Mouse (Mus musculus) heart, adult 11 months (tissue): ENCODE data around the gene Sp1.

Source experiments
- DNase-seq: peaks from one replicate; pipeline ENCODE4 v3.0.0; 2022

Sp1 gene

DNA sequence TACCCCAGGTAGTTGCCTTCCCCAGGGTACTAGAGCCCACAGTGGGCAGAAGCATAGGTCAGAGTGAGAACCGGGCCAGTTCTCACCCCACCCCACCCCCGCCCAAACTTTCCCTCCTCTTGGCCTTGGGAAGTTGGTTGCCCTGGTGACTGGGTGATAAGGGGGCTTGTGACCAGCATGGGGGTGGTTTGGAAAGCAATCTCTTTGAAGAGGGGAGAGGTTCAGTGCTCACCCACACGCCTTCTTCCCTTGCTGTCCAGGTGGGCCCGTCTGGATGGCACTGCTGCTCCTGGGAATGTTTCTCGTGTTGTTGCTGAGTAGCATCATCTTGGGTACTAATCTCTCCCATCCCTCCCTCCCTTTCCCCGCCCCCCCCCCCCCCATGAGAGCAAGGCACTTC, 40.5 kb downstream of the Sp1 start:
- DNase-seq = no peak

DNA sequence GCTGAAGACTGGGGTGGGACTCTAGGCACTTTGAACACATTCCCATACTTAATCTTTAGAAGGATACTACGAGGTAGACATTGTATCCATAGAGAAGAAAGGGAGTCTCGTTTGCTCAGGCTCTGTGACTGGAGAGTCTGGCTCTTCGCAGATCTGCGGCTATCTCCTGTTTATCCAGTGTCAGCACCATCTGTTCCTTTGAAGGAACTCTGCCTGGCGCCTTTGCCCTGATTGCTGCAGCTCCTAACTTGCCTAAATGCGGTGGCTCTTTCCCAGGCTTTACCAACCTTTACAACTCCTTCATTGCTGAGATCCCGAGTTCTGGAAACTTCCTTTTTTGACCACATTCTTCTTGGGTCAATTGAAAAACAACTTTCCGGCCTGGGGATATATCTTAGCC, 43.4 kb downstream of the Sp1 start:
- DNase-seq = peak; percentile 55

DNA sequence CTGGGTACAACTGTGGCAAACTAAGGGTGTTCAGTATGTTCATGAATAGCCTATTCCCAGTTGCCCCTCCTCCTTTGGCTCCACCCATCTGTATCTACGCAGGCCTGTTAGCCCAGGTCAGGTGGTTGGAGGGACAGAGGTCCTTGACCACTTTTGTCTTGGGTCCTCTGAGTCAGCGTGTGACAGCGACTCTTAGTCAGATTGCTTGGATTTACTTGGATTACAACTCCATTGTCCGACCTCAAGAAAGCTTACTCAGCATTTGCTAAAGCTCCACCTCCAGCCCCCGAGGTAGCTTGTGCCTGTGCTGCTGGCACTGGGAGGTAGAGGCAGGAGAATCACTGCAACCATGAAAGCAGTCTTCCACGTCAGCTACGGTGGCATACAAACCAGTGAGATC, 45.0 kb downstream of the Sp1 start:
- peak; percentile 90 for DNase-seq

DNA sequence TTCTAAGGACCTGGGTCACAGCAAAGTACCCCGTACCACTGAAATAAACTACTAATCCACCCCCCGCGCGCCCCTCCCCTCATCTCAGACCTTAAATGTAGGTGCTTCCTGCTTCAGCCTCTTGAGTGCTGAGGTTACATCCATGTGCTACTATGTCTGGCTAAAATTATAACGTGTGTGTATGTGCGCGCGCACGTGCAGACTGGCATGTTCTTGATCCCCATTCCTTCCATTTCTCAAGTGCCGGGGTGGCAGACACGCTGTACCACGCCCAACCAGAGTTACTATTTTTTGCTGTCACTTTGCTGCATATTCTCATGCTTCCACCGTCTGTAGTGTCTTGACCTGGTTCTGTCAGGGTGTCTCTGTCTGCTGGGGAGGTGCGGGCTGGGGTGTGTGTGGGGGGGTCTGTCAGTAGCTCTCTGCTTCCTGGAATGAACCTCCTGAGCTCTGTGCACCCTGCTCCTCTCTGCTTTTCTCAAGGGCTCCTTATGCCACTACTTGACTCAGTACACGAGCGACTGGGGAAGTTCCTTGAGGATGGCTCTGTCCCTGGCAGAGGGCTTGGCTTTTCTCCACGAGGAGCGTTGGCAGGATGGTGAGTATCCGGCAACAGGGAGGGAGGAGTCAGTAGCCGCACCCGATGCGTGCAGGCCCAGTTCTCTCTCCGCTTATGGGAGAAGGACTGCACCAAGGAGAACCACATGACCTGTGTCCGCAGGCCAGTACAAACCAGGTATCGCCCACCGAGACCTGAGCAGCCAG, 45.9 kb downstream of the Sp1 start:
- DNase-seq = peak; percentile 90

DNA sequence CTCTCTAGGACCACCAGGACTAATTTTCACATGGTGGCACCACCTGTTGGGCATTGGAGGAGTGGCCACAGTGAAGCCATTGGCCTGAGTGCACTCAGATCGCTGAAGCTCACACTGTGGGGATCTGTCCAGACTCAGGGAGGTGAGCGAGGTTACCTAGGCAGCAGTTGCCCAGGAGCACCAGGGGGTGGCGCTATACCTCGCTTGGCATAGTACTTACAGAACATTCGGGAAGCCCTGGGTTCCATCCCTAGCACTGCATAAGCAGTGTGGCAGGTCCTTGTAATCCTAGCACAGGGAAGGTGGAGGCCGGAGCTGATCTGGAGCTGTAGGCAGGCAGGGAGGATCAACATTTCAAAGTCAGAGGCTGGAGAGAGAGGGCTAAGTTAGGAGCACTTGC, 50.0 kb downstream of the Sp1 start:
- DNase-seq = peak; percentile 91

DNA sequence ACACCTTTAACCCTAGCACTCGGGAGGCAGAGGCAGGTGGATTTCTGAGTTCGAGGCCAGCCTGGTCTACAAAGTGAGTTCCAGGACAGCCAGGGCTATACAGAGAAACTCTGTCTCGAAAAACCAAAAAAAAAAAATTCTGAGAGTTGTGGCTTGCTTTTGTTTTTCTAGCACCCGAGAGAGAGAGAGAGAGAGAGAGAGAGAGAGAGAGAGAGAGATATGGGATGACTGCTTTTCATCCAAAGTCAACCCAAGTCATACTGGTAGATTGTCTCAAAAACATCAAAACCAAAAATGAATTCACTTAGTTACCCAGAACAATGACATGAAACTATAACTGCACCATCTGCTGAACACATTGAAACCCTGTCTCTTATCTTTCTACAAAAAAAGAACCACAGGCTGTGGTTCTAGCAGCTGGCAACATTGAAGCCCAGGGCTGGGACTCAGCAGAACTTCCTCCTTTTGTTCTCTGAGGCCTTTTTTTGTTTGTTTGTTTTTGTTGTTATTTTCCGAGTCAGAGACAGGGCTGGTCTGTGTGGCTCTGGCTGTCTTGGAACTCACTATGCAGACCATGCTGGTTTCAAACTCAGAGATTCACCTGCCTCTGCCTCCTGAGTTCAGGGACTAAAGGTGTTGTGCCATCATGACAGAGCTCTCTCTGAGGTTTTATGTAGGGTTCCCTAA, 52.2 kb downstream of the Sp1 start:
- DNase-seq = peak; percentile 97

DNA sequence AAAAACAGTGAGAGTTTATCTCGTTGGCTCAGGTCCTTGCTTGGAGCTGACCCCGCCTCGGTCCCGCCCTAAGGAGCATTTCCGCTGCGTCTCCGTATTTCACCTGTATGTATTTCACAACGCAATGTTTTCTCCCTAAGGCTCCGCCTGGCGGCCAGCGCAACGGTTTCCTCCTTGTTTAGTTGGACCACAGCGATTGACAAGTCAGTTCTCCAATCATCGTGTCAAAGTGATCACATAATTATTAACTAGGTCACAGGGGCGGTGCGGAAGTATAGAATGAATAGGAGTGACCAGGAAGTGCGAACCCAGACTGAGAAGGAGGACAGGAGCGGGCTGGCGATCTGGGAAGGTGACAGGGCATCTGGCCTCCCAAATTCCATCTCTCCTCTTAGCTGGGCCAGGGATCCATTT, 53.0 kb downstream of the Sp1 start, which contains the start of gene Prr13:
Gene Prr13 (plus strand): TSS at position 125 of the 414 bp plus-strand sequence.
- peak; percentile 99 for DNase-seq

DNA sequence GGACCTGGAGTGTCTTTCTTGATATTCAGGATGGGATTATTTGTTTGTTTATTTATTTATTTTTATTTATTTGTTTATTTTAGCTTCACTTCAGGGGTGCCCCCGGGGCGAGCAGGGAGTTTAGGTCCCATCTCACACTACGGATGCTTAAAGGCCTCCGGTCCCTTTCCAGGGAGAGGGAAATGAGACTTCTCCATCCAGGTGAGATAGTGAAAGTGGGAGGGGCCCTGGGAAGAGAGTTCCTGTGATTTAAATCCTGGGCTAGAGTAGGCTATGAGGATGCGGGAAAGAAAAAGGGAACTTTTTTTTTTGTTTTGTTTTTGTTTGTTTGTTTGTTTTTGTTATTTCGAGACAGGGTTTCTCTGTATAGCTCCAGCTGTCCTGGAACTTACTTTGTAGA, 53.4 kb downstream of the Sp1 start:
- peak; percentile 93 for DNase-seq

DNA sequence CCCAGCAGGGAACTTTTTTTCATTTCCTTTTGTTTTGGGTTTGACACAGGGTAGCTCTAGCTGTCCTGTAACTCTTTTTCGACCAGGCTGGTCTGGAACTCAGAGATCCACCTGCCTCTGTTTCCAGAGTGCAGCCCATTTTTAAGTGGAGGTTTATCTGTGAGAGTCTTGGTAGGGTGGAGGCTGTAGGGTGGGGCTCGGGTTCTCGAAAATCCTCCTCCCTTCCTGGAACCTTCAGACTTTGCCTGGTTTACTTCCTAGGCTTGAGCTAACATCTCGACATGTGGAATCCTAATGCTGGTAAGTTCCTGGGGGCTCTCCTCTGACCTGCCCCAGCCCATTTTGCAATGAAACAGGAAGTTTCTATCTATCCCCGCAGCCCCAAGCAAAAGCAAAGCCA, 53.9 kb downstream of the Sp1 start:
- DNase-seq = peak; percentile 87

DNA sequence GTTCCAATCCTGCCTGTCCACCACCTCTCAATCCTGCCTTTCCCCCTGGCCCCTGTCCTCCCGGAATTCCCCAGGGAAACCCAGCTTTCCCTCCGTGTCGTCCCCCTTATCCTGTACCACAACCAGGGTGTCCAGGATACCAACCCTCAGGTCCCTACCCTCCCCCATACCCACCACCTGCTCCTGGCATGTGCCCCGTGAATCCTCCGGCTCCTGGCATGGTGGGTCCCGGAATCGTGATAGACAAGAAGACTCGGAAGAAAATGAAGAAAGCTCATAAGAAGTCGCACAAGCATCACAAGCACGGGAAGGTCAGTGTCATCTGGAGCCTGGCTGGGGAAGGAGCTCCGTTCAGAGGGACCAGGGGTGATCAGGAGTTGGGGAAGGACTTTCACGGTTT, 54.5 kb downstream of the Sp1 start:
- peak; percentile 95 for DNase-seq

DNA sequence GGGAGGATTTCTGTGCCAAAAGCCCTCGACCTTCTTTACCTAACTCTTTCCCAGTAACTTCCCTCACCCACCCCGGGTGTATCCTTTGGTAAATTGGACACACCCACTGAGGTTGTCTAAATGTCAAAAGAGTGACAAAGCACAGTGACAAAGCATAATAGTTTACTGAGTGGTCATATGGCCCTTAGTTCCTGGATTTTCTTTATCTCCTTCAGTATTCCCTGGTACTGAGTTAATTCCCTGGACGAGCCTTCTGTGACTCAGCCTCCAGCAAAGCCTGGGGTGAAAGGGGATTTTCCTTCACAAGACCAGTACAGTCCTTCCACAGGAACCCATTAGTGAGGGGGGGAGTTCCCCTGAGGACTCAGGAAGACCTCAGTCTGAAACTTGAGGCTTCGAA, 55.0 kb downstream of the Sp1 start:
- peak; percentile 93 for DNase-seq

DNA sequence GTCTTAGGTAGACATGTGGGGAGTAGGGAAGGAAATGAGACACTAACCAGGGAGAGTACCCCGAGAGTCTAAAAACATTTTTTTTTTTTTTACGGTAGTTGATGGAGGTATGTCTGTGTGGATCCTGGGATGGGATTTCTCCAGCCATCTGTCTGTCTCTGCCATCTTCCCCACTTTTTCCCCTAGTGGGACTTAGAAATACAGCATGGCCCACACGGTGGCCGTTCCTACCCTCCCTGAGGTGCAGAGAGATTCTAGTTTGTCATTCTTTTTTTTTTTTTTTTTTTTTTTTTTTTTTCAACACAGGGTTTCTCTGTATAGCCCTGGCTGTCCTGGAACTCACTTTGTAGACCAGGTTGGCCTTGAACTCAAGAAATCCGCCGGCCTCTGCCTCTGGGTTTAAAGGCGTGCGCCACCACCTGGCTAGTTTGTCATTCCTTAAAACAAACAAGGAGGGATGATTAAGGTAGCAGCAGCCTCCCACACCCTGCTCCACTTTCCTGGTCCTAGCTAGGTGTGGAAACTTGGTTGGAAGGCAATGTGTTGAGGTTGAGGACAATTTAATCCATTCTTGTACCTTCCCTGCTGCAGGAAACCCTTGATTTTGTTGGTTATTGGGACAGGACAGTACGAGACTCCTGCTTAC, 55.6 kb downstream of the Sp1 start:
- peak; percentile 55 for DNase-seq

DNA sequence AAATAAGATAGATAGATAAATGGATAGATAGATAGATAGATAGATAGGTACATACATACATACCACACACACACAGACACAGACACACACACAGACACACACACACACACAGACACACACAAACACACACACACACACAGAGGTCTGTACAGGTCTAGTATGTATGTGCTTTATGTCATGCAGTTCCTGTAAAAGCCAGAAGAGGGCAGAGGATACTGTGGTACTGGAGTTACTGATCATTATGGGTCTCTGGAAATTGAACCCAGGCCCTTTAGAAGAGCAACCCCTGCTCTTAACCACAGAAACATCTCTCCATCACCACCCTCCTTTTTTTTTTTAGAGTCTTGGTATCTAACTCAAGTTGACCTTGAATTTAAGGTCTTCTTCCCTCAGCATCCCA, 57.7 kb downstream of the Sp1 start:
- peak; percentile 59 for DNase-seq

DNA sequence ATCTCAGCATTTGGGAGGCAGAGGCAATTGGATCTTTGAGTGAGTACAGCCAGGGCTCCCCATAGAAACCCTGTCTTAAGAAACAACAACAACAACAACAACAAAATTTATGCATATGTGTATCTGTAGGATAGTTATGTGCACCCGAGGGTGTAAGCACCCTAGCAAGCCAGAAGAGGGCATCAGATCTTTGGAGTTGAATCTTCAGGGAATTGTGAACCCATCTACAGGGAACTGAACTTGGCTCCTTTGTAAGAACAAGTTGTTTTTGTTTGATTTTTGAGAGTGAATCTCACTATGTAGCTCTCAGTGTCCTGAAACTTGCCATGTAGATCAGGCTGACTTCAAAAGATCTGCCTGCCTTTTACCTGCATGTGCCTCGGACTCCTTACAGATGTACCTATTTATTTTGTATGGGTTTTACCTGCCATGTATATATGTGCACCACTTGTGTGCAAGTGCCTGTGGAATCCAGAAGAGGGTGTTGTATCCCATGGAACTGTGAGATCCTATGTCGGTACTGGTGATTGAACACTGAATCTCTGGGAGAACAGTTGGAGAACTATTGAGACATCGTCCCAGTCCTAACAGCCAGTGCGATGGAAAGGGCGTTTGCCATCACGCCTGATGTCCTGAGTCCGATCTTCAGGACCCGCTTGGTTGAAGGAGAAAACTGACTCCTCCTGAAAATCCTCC, 62.9 kb downstream of the Sp1 start:
- DNase-seq = peak; percentile 86

DNA sequence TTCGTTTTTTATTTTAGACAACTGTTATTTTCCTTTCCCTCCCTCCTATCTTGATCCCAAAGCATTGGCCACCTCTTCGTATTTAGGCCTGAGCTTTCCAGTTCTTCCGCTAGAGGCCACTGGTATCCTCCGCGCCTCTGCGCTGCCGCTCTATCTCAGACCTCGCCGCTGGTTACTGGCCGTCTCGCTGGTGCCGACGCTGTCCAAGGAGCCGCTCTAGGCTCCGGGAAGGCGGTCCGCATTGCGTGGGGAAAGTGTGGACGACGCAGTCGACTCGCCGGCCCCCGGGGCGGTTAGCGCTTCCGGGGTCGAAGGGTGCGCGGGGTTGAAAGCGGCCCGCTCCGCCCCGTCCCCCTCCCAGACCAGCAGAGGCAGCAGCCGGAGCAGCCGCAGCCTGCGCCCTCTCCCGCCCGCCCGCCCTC, 64.3 kb downstream of the Sp1 start, which contains the start of gene Pcbp2:
Gene Pcbp2 (plus strand): TSS at position 357 of the 422 bp plus-strand sequence.
- DNase-seq = peak; percentile 100

DNA sequence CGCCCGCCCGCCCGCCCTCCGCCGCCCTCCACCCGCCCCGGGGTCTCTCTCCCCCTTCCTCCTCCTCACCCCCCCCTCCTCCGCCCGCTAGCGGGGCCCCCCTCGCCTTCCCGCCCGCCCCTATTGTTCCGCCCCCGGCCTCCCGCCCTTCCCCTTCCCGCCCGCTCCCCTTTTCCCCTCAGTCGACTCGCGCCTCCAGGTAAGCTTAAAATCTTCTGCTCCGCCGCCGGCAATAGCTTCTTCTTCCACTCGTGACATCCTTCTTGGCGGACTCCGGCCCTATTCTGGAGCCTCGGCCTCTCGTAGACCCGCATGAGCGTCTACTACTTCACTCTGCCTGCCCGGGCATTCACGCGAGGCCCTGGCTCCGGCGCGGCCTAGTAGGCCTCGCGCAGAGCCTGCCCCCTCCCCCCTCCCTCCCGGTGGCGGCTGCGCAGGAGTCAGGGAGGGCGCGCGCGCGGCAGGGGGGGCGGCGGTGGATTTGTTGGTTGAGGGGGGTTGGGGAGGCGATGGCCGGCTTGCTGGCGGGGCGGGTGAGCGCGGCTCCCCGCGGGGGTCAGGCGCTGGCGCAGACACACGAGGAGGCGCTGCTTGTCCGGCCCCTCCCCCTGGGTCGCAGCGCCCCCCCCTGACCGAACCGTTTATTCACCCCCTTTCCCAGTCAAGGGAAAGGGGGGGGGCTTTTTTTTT, 64.8 kb downstream of the Sp1 start:
- DNase-seq = peak; percentile 99

DNA sequence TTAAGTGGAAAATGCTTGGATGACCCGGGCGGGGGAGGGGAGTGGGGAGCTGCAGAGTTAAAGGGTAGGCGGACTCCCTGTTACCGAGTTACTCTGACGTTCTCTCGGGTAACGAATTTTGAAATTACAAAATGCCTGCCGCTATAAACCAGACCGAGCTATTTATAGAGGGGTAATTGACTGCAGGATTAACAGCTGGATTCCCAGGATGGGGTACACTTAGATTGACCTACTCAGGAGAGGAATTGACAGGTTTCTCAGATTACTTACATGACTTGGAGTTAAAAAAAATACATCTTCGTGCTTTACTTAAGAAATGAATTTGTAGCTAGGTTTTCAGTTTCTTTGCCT, 65.3 kb downstream of the Sp1 start:
- DNase-seq = no peak

DNA sequence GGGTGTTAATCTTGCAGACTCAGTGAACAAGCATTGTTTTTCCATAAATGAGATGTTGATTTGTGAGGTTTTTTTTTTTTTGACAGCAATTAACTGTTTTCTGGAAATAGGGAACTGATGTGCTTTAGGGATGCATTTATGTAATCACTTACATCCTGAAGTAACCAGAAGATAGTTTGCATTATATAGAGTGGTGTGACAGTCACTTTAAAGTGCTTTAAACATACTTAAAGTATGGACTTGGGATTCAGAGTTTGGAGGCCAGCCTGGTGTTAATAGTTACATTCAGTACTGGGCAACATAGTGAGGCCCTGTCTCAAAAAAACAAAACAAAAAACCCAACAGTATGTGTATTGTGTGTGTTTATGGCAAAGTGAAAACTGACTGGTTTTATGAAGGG, 65.8 kb downstream of the Sp1 start:
- DNase-seq = peak; percentile 4

DNA sequence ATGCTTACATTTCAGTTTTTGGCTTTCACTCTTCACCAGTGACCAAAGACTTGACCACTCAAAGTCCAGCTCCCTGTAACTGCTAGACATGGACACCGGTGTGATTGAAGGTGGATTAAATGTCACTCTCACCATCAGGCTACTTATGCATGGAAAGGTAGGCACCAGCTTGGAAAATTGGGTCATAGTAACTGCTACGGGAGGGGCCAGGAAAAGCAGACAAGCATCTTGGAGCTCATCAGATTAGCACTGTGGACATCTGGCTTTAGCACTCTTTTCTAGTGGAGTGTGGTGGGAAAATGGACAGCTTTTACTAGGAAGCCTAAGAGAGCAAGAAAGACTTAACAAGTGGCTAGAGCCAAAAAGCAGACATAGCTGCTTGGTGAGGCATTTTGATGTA, 67.3 kb downstream of the Sp1 start:
- DNase-seq = peak; percentile 85

DNA sequence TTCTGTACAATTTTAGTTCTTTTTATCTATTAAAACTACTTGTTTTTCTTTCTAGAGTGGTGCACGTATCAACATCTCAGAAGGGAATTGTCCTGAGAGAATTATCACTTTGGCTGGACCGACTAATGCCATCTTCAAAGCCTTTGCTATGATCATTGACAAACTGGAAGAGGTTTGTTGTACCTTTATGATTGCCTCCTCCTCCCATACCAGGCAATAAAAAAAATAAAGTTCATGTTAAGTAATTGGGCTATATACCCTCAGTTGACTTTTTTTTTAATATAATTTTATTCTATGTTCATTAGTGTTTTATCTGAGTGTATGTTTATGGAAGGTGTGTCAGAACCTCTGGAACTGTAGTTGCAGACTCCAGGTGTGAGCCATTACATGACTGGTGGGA, 68.6 kb downstream of the Sp1 start:
- peak; percentile 41 for DNase-seq

DNA sequence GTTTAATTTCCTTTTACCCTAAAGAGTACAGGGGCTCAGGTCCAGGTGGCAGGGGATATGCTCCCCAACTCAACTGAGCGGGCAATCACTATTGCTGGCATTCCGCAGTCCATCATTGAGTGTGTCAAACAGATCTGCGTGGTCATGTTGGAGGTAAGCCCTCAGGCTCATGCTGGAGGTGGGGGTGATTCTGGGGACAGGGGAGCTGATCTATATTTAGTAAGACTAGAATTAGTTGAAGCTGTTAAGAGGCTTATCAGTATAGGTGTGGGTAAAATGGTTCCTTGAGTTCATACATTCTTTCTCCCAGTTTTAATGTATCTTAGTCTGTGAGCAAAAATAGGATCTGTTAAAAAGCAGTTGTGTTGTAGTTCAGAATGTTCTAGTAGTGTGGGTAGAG, 77.2 kb downstream of the Sp1 start:
- peak; percentile 87 for DNase-seq

DNA sequence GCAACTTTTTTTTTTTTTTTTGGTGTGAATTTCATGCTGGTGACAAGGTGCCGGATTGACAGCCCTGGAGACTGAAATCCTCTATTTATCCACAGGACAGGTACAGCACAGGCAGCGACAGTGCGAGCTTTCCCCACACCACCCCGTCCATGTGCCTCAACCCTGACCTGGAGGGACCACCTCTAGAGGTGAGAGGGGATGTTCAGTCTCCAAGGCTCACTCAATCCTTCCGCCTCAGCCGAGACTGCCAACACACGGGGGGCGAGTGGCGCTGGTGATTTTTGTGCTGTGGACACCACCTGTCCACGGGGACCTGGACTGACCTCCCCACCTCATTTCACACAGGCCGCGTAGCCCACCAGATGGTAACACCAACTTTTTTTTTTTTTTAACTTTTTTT, 79.9 kb downstream of the Sp1 start:
- peak; percentile 88 for DNase-seq
